In the genomic region with DNA sequence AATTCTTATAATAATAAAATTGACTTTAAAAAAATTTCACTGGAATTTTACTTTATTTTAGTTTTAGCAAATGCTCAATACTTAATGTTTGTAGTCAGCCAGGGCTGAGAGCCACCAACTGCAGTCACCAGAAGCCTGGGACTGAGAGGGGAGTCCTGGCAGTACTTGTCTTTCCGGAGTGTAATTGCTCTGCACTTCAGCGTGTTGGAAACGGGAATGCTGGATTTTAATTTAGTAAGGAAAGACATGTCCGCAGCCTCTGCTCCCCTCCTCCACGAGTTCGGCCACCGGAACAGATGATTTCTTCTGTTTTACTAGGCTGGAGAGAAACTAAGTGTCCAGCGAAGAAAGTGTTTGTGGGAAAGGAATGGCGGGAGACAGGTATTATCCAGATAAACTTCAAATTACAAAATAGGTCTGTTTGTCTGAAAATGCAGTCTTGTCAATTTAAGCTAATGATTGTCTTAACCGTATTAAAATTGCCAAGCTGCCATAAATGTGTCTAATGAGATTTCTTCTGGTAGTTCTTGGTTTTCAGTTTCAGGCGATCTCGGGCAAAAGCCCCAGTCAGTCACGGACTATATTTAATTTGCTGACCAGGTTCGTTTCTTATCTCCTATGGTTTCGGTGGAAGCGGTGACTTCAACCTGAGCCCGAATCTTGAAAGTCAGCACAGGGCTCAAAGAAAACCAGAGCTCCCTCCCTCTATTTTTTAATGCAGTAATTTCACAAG, we compare ENCODE assay signal across 8 mouse cellular contexts. TPM values are rescaled to one million over a fixed set of nuclear protein-coding genes. Genes with fewer than 3 reads are reported as not detected.
A peak's percentile ranks its signal among the peaks of the same experiment; 100 is the strongest.
DNase-seq lines count a peak whose midpoint lies in the region; ATAC-seq and TF ChIP-seq lines count a peak whose summit lies in the region.

No protein-coding gene starts in this region.

- no peak for TF ChIP-seq POLR2A in bone marrow, adult 2 months (IDR thresholded peaks at IDR 0.05; ENCODE audit: borderline replicate concordance, control insufficient read depth, low read depth, low read length)

- H3K36me3 ChIP-seq in heart, embryonic 11.5 days (ENCODE audit: control insufficient read depth, insufficient read depth, low read length): no peaks in the 10 kb centered on the region
- no peaks in the 10 kb centered on the region for H3K36me3 ChIP-seq in heart, embryonic 15.5 days
- no peaks in the 10 kb centered on the region for H3K36me3 ChIP-seq in liver, embryonic 11.5 days (ENCODE audit: control insufficient read depth, insufficient read depth, low read length)

- 20% methylated on average over 17 of the region's 17 CpGs for WGBS in heart, embryonic 11.5 days (ENCODE audit: insufficient replicate concordance)
- WGBS in bone marrow, adult 2 months: 26% methylated on average over 17 of the region's 17 CpGs
- 8% methylated on average over 17 of the region's 17 CpGs for WGBS in heart, embryonic 15.5 days
- 24% methylated on average over 17 of the region's 17 CpGs for WGBS in liver, embryonic 11.5 days

- no peak for TF ChIP-seq CTCF in bone marrow, adult 2 months (IDR thresholded peaks at IDR 0.05; ENCODE audit: control insufficient read depth, insufficient read depth, low read length)

- no peaks in the 10 kb centered on the region for H3K9me3 ChIP-seq in heart, embryonic 11.5 days (replicated peaks; ENCODE audit: control insufficient read depth, low read length)
- H3K9me3 ChIP-seq in heart, embryonic 15.5 days (replicated peaks): no peaks in the 10 kb centered on the region
- no peaks in the 10 kb centered on the region for H3K9me3 ChIP-seq in liver, embryonic 11.5 days (ENCODE audit: control insufficient read depth, low read length)

- H3K4me2 ChIP-seq in heart, embryonic 11.5 days: peak overlapping the region; percentile 86
- peak overlapping the region; percentile 84 for H3K4me2 ChIP-seq in heart, embryonic 15.5 days
- peak overlapping the region; percentile 73 for H3K4me2 ChIP-seq in liver, embryonic 11.5 days

- ATAC-seq in heart, embryonic 11.5 days (replicated peaks; ENCODE audit: insufficient number of reproducible peaks, low FRiP score, low TSS enrichment): no peak
- ATAC-seq in heart, embryonic 15.5 days (replicated peaks; ENCODE audit: insufficient number of reproducible peaks, insufficient read depth, low FRiP score, low read depth): no peak
- no peak for ATAC-seq in liver, embryonic 11.5 days (replicated peaks; ENCODE audit: low FRiP score)

- H3K27ac ChIP-seq in heart, embryonic 11.5 days (ENCODE audit: low read depth, low read length): peak overlapping the region; percentile 70
- peak overlapping the region; percentile 61 for H3K27ac ChIP-seq in bone marrow, adult 2 months (ENCODE audit: control insufficient read depth, insufficient read depth, low read depth, low read length, poor library complexity)
- H3K27ac ChIP-seq in heart, embryonic 15.5 days: peak overlapping the region; percentile 99
- no peak overlapping the region for H3K27ac ChIP-seq in liver, embryonic 11.5 days (ENCODE audit: low read depth, low read length)

- no peak for DNase-seq in heart, adult 9 months (ENCODE audit: low spot score in 2 of 2)
- no peak for DNase-seq in liver, embryonic 11.5 days (ENCODE audit: low spot score)
- DNase-seq in right cerebral cortex, adult 2 months (ENCODE audit: low spot score in 2 of 2): no peak
- DNase-seq in testis, postnatal 14 days (ENCODE audit: low spot score): no peak
- DNase-seq in urinary bladder, postnatal 36 days (ENCODE audit: low spot score in 2 of 2): no peak

- peak overlapping the region; percentile 96 for H3K4me3 ChIP-seq in heart, embryonic 11.5 days (ENCODE audit: low read depth, low read length)
- H3K4me3 ChIP-seq in bone marrow, adult 2 months (replicated peaks; ENCODE audit: control insufficient read depth, low read depth, low read length): peak overlapping the region; percentile 53
- peak overlapping the region; percentile 78 for H3K4me3 ChIP-seq in heart, embryonic 15.5 days
- H3K4me3 ChIP-seq in liver, embryonic 11.5 days (ENCODE audit: low read depth, low read length): peak overlapping the region; percentile 91

- peak overlapping the region; percentile 93 for H3K9ac ChIP-seq in heart, embryonic 11.5 days (ENCODE audit: low read depth, low read length)
- peak overlapping the region; percentile 50 for H3K9ac ChIP-seq in heart, embryonic 15.5 days
- peak overlapping the region; percentile 55 for H3K9ac ChIP-seq in liver, embryonic 11.5 days (ENCODE audit: low read depth, low read length)

- no peaks in the 10 kb centered on the region for H3K27me3 ChIP-seq in heart, embryonic 11.5 days (ENCODE audit: control insufficient read depth, insufficient read depth, low read length)
- H3K27me3 ChIP-seq in heart, embryonic 15.5 days: no peaks in the 10 kb centered on the region
- no peaks in the 10 kb centered on the region for H3K27me3 ChIP-seq in liver, embryonic 11.5 days (replicated peaks; ENCODE audit: control insufficient read depth, insufficient read depth, low read length)

- H3K4me1 ChIP-seq in heart, embryonic 11.5 days (ENCODE audit: control insufficient read depth, insufficient read depth, low read length): 0 out of 2 replicates have a peak, but pooled peaks cover 2% of the 10 kb centered on the region
- H3K4me1 ChIP-seq in bone marrow, adult 2 months (ENCODE audit: control insufficient read depth, insufficient read depth, low read length): peaks cover 3% of the 10 kb centered on the region; the same call in 1 of the 2 replicates
- H3K4me1 ChIP-seq in heart, embryonic 15.5 days (replicated peaks): peaks cover 20% of the 10 kb centered on the region
- peaks cover 7% of the 10 kb centered on the region; the same call in 1 of the 2 replicates for H3K4me1 ChIP-seq in liver, embryonic 11.5 days (replicated peaks; ENCODE audit: control insufficient read depth, insufficient read depth, low read length)

RNA-seq across cellular contexts. Expression of a gene that starts 2.5 kb away (rescaled TPM):
- polyA plus RNA-seq in heart, embryonic 11.5 days (2014; fragmentation: Nextera tagmentation; extraction: Ambion mirVana): 47.1 TPM in 2 replicates
- 6.5 and 11.3 TPM in 2 replicates for polyA plus RNA-seq in bone marrow, adult 2 months (2011; ENCODE audit: insufficient read depth, insufficient read length, low replicate concordance, missing spikeins)
- polyA plus RNA-seq in heart, embryonic 15.5 days (2015; fragmentation: Nextera tagmentation; extraction: Ambion mirVana): 44.4 and 45.7 TPM in 2 replicates
- polyA plus RNA-seq in liver, embryonic 11.5 days (2014; fragmentation: Nextera tagmentation; extraction: Ambion mirVana): 29.4 and 33.4 TPM in 2 replicates
